Mouse (Mus musculus): ENCODE data around the gene Orm1. TPM values are rescaled to one million over a fixed set of nuclear protein-coding genes. Genes with fewer than 3 reads are reported as not detected.

The Orm1 gene
- polyA plus RNA-seq, 2 experiments: not detected

- H3K4me1 ChIP-seq (replicated peaks; ENCODE audit: control insufficient read depth in 2 of 2, insufficient read depth in 2 of 2, low read length in 1 of 2): peaks cover 31 to 48% of the 10 kb centered on the region in 2 experiments
- H3K27me3 ChIP-seq (ENCODE audit: control insufficient read depth, insufficient read depth, low read length): no peaks in the 10 kb centered on the region
- peaks cover 6% of the 10 kb centered on the region; the same call in 1 of the 2 replicates for H3K36me3 ChIP-seq (replicated peaks; ENCODE audit: control insufficient read depth, insufficient read depth, low read depth)
- H3K4me3 ChIP-seq (ENCODE audit: insufficient read depth in 1 of 2, low read depth in 2 of 2, low read length in 2 of 2): no peak overlapping the region
- H3K27ac ChIP-seq: no peak overlapping the region; the same call in 1 of the 2 replicates
- no peak for ATAC-seq (ENCODE audit: insufficient read depth)
- TF ChIP-seq EP300 (IDR thresholded peaks at IDR 0.05; ENCODE audit: low read depth) (no peak), CTCF (IDR thresholded peaks at IDR 0.05; ENCODE audit: low read depth) (no peak)
- H3K9me3 ChIP-seq (ENCODE audit: control insufficient read depth, low read length): no peaks in the 10 kb centered on the region
- no peak overlapping the region for H3K9ac ChIP-seq (replicated peaks)
- 82% methylated on average over 3 of the region's 3 CpGs for WGBS (ENCODE audit: insufficient replicate concordance)
- H3K4me2 ChIP-seq (ENCODE audit: low read depth): no peak overlapping the region
- DNase-seq (ENCODE audit: low read depth in 3 of 3, low spot score in 3 of 3): no peak
These were observed 40.9 kb downstream of the Orm1 start for GRCm38 (mm10) chr4:63385253-63385652.

GRCm38 (mm10) chr4:63385784-63386183 lies 41.4 kb downstream of the Orm1 start:
- ATAC-seq (ENCODE audit: insufficient read depth) (no peak), DNase-seq (ENCODE audit: low read depth in 3 of 3, low spot score in 3 of 3) (no peak)
- peaks cover 6% of the 10 kb centered on the region; the same call in 1 of the 2 replicates for H3K36me3 ChIP-seq (replicated peaks; ENCODE audit: control insufficient read depth, insufficient read depth, low read depth)
- TF ChIP-seq CTCF (IDR thresholded peaks at IDR 0.05; ENCODE audit: low read depth): no peak
- no peak for TF ChIP-seq EP300 (IDR thresholded peaks at IDR 0.05; ENCODE audit: low read depth)
- H3K27ac ChIP-seq: no peak overlapping the region; the same call in 1 of the 2 replicates
- no peaks in the 10 kb centered on the region for H3K27me3 ChIP-seq (ENCODE audit: control insufficient read depth, insufficient read depth, low read length)
- no peak overlapping the region for H3K9ac ChIP-seq (replicated peaks)
- WGBS (ENCODE audit: insufficient replicate concordance): 36% methylated on average over 11 of the region's 11 CpGs
- H3K4me3 ChIP-seq (ENCODE audit: insufficient read depth in 1 of 2, low read depth in 2 of 2, low read length in 2 of 2): no peak overlapping the region
- no peaks in the 10 kb centered on the region for H3K9me3 ChIP-seq (ENCODE audit: control insufficient read depth, low read length)
- H3K4me1 ChIP-seq (replicated peaks; ENCODE audit: control insufficient read depth in 2 of 2, insufficient read depth in 2 of 2, low read length in 1 of 2): peaks cover 31 to 50% of the 10 kb centered on the region in 2 experiments
- no peak overlapping the region for H3K4me2 ChIP-seq (ENCODE audit: low read depth)

- TF ChIP-seq CTCF (IDR thresholded peaks at IDR 0.05; ENCODE audit: low read depth): no peak
- no peak for TF ChIP-seq EP300 (IDR thresholded peaks at IDR 0.05; ENCODE audit: low read depth)
- H3K4me2 ChIP-seq (ENCODE audit: low read depth): no peak overlapping the region
- no peaks in the 10 kb centered on the region for H3K36me3 ChIP-seq (replicated peaks; ENCODE audit: control insufficient read depth, insufficient read depth, low read depth)
- no peak for ATAC-seq (ENCODE audit: insufficient read depth)
- H3K9ac ChIP-seq (replicated peaks): no peak overlapping the region
- DNase-seq (ENCODE audit: low read depth in 3 of 3, low spot score in 3 of 3): no peak
- WGBS (ENCODE audit: insufficient replicate concordance): 90% methylated on average over 6 of the region's 6 CpGs
- no peaks in the 10 kb centered on the region for H3K9me3 ChIP-seq (ENCODE audit: control insufficient read depth, low read length)
- H3K27ac ChIP-seq: no peak overlapping the region
- no peak overlapping the region for H3K4me3 ChIP-seq (ENCODE audit: insufficient read depth in 1 of 2, low read depth in 2 of 2, low read length in 2 of 2)
- peaks cover 17 to 41% of the 10 kb centered on the region in 2 experiments for H3K4me1 ChIP-seq (replicated peaks; ENCODE audit: control insufficient read depth in 2 of 2, insufficient read depth in 2 of 2, low read length in 1 of 2)
- no peaks in the 10 kb centered on the region for H3K27me3 ChIP-seq (ENCODE audit: control insufficient read depth, insufficient read depth, low read length)
These were observed 43.7 kb downstream of the Orm1 start for GRCm38 (mm10) chr4:63388029-63388428.

- Histone ChIP-seq H3K4me2 (ENCODE audit: low read depth) (no peak overlapping the region), H3K27me3 (ENCODE audit: control insufficient read depth, insufficient read depth, low read length) (no peaks in the 10 kb centered on the region), H3K4me3 (ENCODE audit: insufficient read depth in 1 of 2, low read depth in 2 of 2, low read length in 2 of 2) (no peak overlapping the region), H3K27ac (no peak overlapping the region), H3K9me3 (ENCODE audit: control insufficient read depth, low read length) (no peaks in the 10 kb centered on the region), H3K9ac (replicated peaks) (no peak overlapping the region; the same call in 1 of the 2 replicates), H3K36me3 (replicated peaks; ENCODE audit: control insufficient read depth, insufficient read depth, low read depth) (no peaks in the 10 kb centered on the region; the same call in 1 of the 2 replicates), H3K4me1 (replicated peaks; ENCODE audit: control insufficient read depth in 2 of 2, insufficient read depth in 2 of 2, low read length in 1 of 2) (peaks cover 6 to 28% of the 10 kb centered on the region in 2 experiments; a peak in 3 of 4 replicates)
- TF ChIP-seq CTCF (IDR thresholded peaks at IDR 0.05; ENCODE audit: low read depth) (no peak), EP300 (IDR thresholded peaks at IDR 0.05; ENCODE audit: low read depth) (no peak)
- 43% methylated on average over 7 of the region's 8 CpGs for WGBS (ENCODE audit: insufficient replicate concordance)
- no peak for DNase-seq (ENCODE audit: low read depth in 3 of 3, low spot score in 3 of 3)
- ATAC-seq (ENCODE audit: insufficient read depth): peak; percentile 11; the same call in 1 of the 2 replicates
These were observed 44.9 kb downstream of the Orm1 start for GRCm38 (mm10) chr4:63389121-63389886.

- TF ChIP-seq CTCF (IDR thresholded peaks at IDR 0.05; ENCODE audit: low read depth) (no peak), EP300 (IDR thresholded peaks at IDR 0.05; ENCODE audit: low read depth) (peak; percentile 59)
- WGBS (ENCODE audit: insufficient replicate concordance): 58% methylated on average over 11 of the region's 11 CpGs
- H3K27ac ChIP-seq: no peak overlapping the region
These were observed 45.6 kb downstream of the Orm1 start for GRCm38 (mm10) chr4:63389887-63390528.

More at GRCm38 (mm10) chr4:63389887-63390528, 45.6 kb downstream of the Orm1 start:
- H3K9ac ChIP-seq (replicated peaks): no peak overlapping the region
- H3K4me3 ChIP-seq (ENCODE audit: insufficient read depth in 1 of 2, low read depth in 2 of 2, low read length in 2 of 2): no peak overlapping the region
- ATAC-seq (ENCODE audit: insufficient read depth) (peak; percentile 50; the same call in 1 of the 2 replicates), DNase-seq (ENCODE audit: low read depth in 3 of 3, low spot score in 3 of 3) (no peak)
- H3K4me2 ChIP-seq (ENCODE audit: low read depth): no peak overlapping the region
- H3K4me1 ChIP-seq (replicated peaks; ENCODE audit: control insufficient read depth in 2 of 2, insufficient read depth in 2 of 2, low read length in 1 of 2): peaks cover 6 to 23% of the 10 kb centered on the region in 2 experiments; a peak in 3 of 4 replicates
- H3K9me3 ChIP-seq (ENCODE audit: control insufficient read depth, low read length): no peaks in the 10 kb centered on the region
- no peaks in the 10 kb centered on the region for H3K27me3 ChIP-seq (ENCODE audit: control insufficient read depth, insufficient read depth, low read length)
- H3K36me3 ChIP-seq (replicated peaks; ENCODE audit: control insufficient read depth, insufficient read depth, low read depth): no peaks in the 10 kb centered on the region; the same call in 1 of the 2 replicates
